Mouse (Mus musculus) CH12.LX (cell line): ENCODE data around the gene Asb16. TPM values are rescaled to one million over a fixed set of nuclear protein-coding genes. Genes with fewer than 3 reads are reported as not detected.

Source experiments
- DNase-seq: peaks from one replicate; pipeline ENCODE4 v3.0.0-alpha.2; 2013; ENCODE audit errors: extremely low read depth
- H3K27ac ChIP-seq: 2 replicates; pipeline ENCODE4 v1.5.1; 2012; ENCODE audit warnings: low read depth, mild to moderate bottlenecking, control low read depth, moderate library complexity; ENCODE audit not compliant: insufficient read depth
- H3K27me3 ChIP-seq: replicated peaks from 2 replicates; pipeline ENCODE3; 2012; ENCODE audit warnings: inconsistent platforms
- H3K36me3 ChIP-seq, 2 experiments: replicated peaks in 1 of 2; 2 replicates each; pipeline versions ENCODE3 to v1.6.1; 2012; ENCODE audit warnings: inconsistent platforms in 1 of 2, low read length in 1 of 2, mild to moderate bottlenecking in 1 of 2, mixed read lengths in 1 of 2, moderate library complexity in 1 of 2; ENCODE audit not compliant: control insufficient read depth in 1 of 2, insufficient read depth in 1 of 2
- H3K4me1 ChIP-seq, 2 experiments: 2 replicates each; pipeline ENCODE4 v1.6.1; 2012; ENCODE audit warnings: inconsistent platforms in 1 of 2, moderate library complexity in 1 of 2; ENCODE audit not compliant: insufficient read depth in 2 of 2, control insufficient read depth in 1 of 2
- H3K4me2 ChIP-seq: 2 replicates; pipeline ENCODE4 v1.6.1; 2012; ENCODE audit warnings: low read depth, mild to moderate bottlenecking, control low read depth; ENCODE audit not compliant: poor library complexity, insufficient read depth, severe bottlenecking
- H3K4me3 ChIP-seq, 3 experiments: fragments of 150-350 bp in 1 of 3; sonication (generic) in 1 of 3; replicated peaks in 1 of 3; 2 replicates each; pipeline versions ENCODE3 to v1.5.1; 2011 to 2012; ENCODE audit warnings: low read depth in 2 of 3, low read length in 2 of 3, mild to moderate bottlenecking in 2 of 3, moderate library complexity in 2 of 3, control low read depth in 1 of 3, improper control_type of control experiment in 1 of 3, inconsistent platforms in 1 of 3, mixed read lengths in 1 of 3; ENCODE audit not compliant: poor library complexity in 1 of 3
- H3K79me2 ChIP-seq: replicated peaks from 2 replicates; pipeline ENCODE4 v1.6.1; 2012; ENCODE audit warnings: mild to moderate bottlenecking, moderate library complexity; ENCODE audit not compliant: control insufficient read depth, poor library complexity, insufficient read depth, severe bottlenecking; ENCODE audit errors: extremely low read depth
- H3K9ac ChIP-seq: 2 replicates; pipeline ENCODE4 v1.6.1; 2012; ENCODE audit warnings: low read depth, mild to moderate bottlenecking, control low read depth, moderate library complexity; ENCODE audit not compliant: insufficient read depth
- H3K9me3 ChIP-seq: replicated peaks from 2 replicates; pipeline ENCODE3; 2012; ENCODE audit warnings: low read length, inconsistent platforms, mixed read lengths
- BHLHE40 ChIP-seq: IDR thresholded peaks from 2 replicates; pipeline ENCODE4 v1.6.1; 2011; ENCODE audit warnings: mild to moderate bottlenecking, low read depth, low read length, improper control_type of control experiment
- CHD1 ChIP-seq: IDR thresholded peaks from 2 replicates; pipeline ENCODE4 v1.6.1; 2012; ENCODE audit warnings: low read depth, low read length, improper control_type of control experiment, inconsistent platforms
- CHD2 ChIP-seq: IDR thresholded peaks from 2 replicates; pipeline ENCODE4 v1.6.1; 2011; ENCODE audit warnings: low read length, improper control_type of control experiment
- CTCF ChIP-seq, 2 experiments: IDR thresholded peaks in 1 of 2; conservative IDR thresholded peaks in 1 of 2; 2 replicates each; pipeline ENCODE4 v1.5.1; 2011 to 2012; ENCODE audit warnings: low read depth in 2 of 2, low read length in 2 of 2, improper control_type of control experiment in 1 of 2, inconsistent platforms in 1 of 2, mild to moderate bottlenecking in 1 of 2, moderate library complexity in 1 of 2
- ETS1 ChIP-seq: conservative IDR thresholded peaks from 2 replicates; pipeline ENCODE4 v1.6.1; 2012; ENCODE audit warnings: low read depth, mild to moderate bottlenecking, inconsistent platforms, low read length, improper control_type of control experiment, moderate library complexity
- HCFC1 ChIP-seq: IDR thresholded peaks from 2 replicates; pipeline ENCODE4 v1.6.1; 2012; ENCODE audit warnings: low read depth, mild to moderate bottlenecking, inconsistent platforms, low read length, improper control_type of control experiment
- JUN ChIP-seq: IDR thresholded peaks from 2 replicates; pipeline ENCODE4 v1.6.1; 2011; ENCODE audit warnings: low read depth, mild to moderate bottlenecking, low read length, improper control_type of control experiment, moderate library complexity; ENCODE audit not compliant: insufficient read depth
- MAX ChIP-seq: IDR thresholded peaks from 2 replicates; pipeline ENCODE4 v1.6.1; 2011; ENCODE audit warnings: low read length, improper control_type of control experiment
- MAZ ChIP-seq: IDR thresholded peaks from 2 replicates; pipeline ENCODE4 v1.6.1; 2012; ENCODE audit warnings: low read depth, mild to moderate bottlenecking, inconsistent platforms, low read length, improper control_type of control experiment, moderate library complexity
- MEF2A ChIP-seq: IDR thresholded peaks from 2 replicates; pipeline ENCODE4 v1.6.1; 2014; ENCODE audit warnings: low read depth, mild to moderate bottlenecking, inconsistent platforms, low read length, improper control_type of control experiment, borderline replicate concordance
- MXI1 ChIP-seq: IDR thresholded peaks from 2 replicates; pipeline ENCODE4 v1.6.1; 2011; ENCODE audit warnings: mild to moderate bottlenecking, low read depth, low read length, improper control_type of control experiment
- MYC ChIP-seq: IDR thresholded peaks from 2 replicates; pipeline ENCODE4 v1.6.1; 2011; ENCODE audit warnings: low read depth, mild to moderate bottlenecking, improper control_type of control experiment, low read length
- NRF1 ChIP-seq: IDR thresholded peaks from 2 replicates; pipeline ENCODE4 v1.6.1; 2014; ENCODE audit warnings: low read depth, mild to moderate bottlenecking, inconsistent platforms, low read length, improper control_type of control experiment, moderate library complexity
- PAX5 ChIP-seq: IDR thresholded peaks from 2 replicates; pipeline ENCODE4 v1.6.1; 2012; ENCODE audit warnings: low read length, inconsistent platforms, mixed read lengths
- POLR2AphosphoS2 ChIP-seq: IDR thresholded peaks from 2 replicates; pipeline ENCODE4 v1.6.1; 2011; ENCODE audit warnings: low read depth, low read length, improper control_type of control experiment
- RAD21 ChIP-seq: IDR thresholded peaks from 2 replicates; pipeline ENCODE4 v1.6.1; 2011; ENCODE audit warnings: low read depth, mild to moderate bottlenecking, low read length, improper control_type of control experiment, moderate library complexity
- RCOR1 ChIP-seq: conservative IDR thresholded peaks from 2 replicates; pipeline ENCODE4 v1.6.1; 2012; ENCODE audit warnings: low read depth, mild to moderate bottlenecking, inconsistent platforms, low read length, improper control_type of control experiment
- SIN3A ChIP-seq: IDR thresholded peaks from 2 replicates; pipeline ENCODE4 v1.6.1; 2012; ENCODE audit warnings: low read length, improper control_type of control experiment, inconsistent platforms
- SMC3 ChIP-seq: IDR thresholded peaks from 2 replicates; pipeline ENCODE4 v1.6.1; 2011; ENCODE audit warnings: low read depth, low read length, improper control_type of control experiment
- TBP ChIP-seq: conservative IDR thresholded peaks from 2 replicates; pipeline ENCODE4 v1.6.1; 2011; ENCODE audit warnings: low read depth, low read length, improper control_type of control experiment
- TCF12 ChIP-seq: IDR thresholded peaks from 2 replicates; pipeline ENCODE4 v1.6.1; 2014; ENCODE audit warnings: low read depth, mild to moderate bottlenecking, inconsistent platforms, low read length, improper control_type of control experiment
- UBTF ChIP-seq: IDR thresholded peaks from 2 replicates; pipeline ENCODE4 v1.6.1; 2012; ENCODE audit warnings: low read depth, mild to moderate bottlenecking, inconsistent platforms, low read length, improper control_type of control experiment, moderate library complexity
- ZNF384 ChIP-seq: IDR thresholded peaks from 2 replicates; pipeline ENCODE4 v1.6.1; 2012; ENCODE audit warnings: low read depth, low read length, improper control_type of control experiment, inconsistent platforms
- dilution Hi-C: fragments of 300-500 bp; cut with MboI; formaldehyde crosslinking; loops from 2 replicates; pipeline ENCODE4 v1.14.3; 2020; ENCODE audit warnings: low sequenced_read_pairs; ENCODE audit not compliant: extremely low pct_unique_long_range_greater_than_20kb, extremely low pct_ligation_motif_present
- in situ Hi-C: fragments of 300-500 bp; cut with MboI; formaldehyde crosslinking; loops from 3 replicates; pipeline ENCODE4 v1.14.3; 2019; ENCODE audit warnings: low sequenced_read_pairs, low pct_ligation_motif_present, low pct_unique_long_range_greater_than_20kb, mixed read lengths
- polyA plus RNA-seq: library from polyadenylated mRNA; unstranded; fragments of >175 nt; gene quantifications from 2 replicates; pipeline ENCODE4 v1.2.1, GENCODE M21; 2012; ENCODE audit warnings: low read depth; ENCODE audit not compliant: insufficient read length
- total RNA-seq, 2 experiments: library from RNA; depleted of rRNA; stranded (reverse); fragments of 300-350 nt in 1 of 2; fragments of >200 nt in 1 of 2; gene quantifications; 2 replicates each; pipeline ENCODE4 v1.2.3; 2012 to 2014

Gene Asb16
- total and polyA plus RNA-seq, 3 experiments = not detected

DNA sequence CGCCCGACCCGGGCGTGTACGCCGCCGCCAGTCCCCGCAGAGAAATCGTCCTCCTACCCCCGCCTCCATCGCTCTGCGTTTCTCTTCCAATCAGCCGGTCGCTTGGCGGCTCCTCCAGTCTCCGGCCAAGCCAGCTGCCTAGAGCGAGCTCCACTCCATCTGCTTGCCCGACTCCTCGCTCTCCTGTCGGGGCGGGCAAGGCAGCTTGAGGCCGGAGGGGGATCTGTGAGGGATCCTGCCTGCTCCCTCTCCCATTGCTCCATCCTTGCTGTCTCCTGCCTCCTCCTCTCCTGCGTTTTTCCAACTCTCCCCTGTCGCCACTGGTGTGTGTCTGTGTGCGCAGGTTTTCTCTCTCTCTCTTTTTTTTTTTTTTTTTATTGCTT, 50.9 kb downstream of the Asb16 start, which contains the start of gene Ubtf:
TSS of gene Ubtf (minus strand) at position 333 of the 383 bp plus-strand sequence.
- peaks cover 6 to 17% of the 10 kb centered on the region in 2 experiments for H3K4me1 ChIP-seq
- peak within 1 kb of the TSS; percentile 67 for H3K27ac ChIP-seq
- peaks cover 36% of the 10 kb centered on the region for H3K79me2 ChIP-seq
- in situ Hi-C loops = no loop called here
- dilution Hi-C loops = loop anchor here (25.0 kb wide), 1 partner anchor 93 kb away; the partner anchor contains the start of gene Slc25a39
- H3K4me2 ChIP-seq = peak within 1 kb of the TSS; percentile 52
- peaks cover 4 to 9% of the 10 kb centered on the region in 2 experiments for H3K36me3 ChIP-seq
- peak within 1 kb of the TSS; percentile 93 for H3K9ac ChIP-seq
- H3K4me3 ChIP-seq = peak within 1 kb of the TSS; percentile 75 to 83 (median 79)
- no peaks in the 10 kb centered on the region for H3K9me3 ChIP-seq
- peak; percentile 67 for DNase-seq
- TF ChIP-seq JUN (no peak), TCF12 (peak; percentile 62; the same call in 1 of the 2 replicates), ETS1 (0 out of 2 replicates have a peak, but pooled peaks have one; percentile 21), RAD21 (no peak), MEF2A (peak; percentile 73), POLR2AphosphoS2 (no peak), MYC (0 out of 2 replicates have a peak, but pooled peaks have one; percentile 35), MAX (peak; percentile 44; the same call in 1 of the 2 replicates), NRF1 (peak; percentile 35; the same call in 1 of the 2 replicates), TBP (no peak; the same call in 1 of the 2 replicates), ZNF384 (0 out of 2 replicates have a peak, but pooled peaks have one; percentile 30), SMC3 (0 out of 2 replicates have a peak, but pooled peaks have one; percentile 26), MAZ (peak; percentile 75; the same call in 1 of the 2 replicates), CHD2 (0 out of 2 replicates have a peak, but pooled peaks have one; percentile 37), RCOR1 (0 out of 2 replicates have a peak, but pooled peaks have one; percentile 46), HCFC1 (peak; percentile 46), MXI1 (no peak; the same call in none of the 2 replicates), UBTF (peak; percentile 99), BHLHE40 (no peak), SIN3A (peak; percentile 85), CTCF (conservative IDR thresholded peaks at IDR 0.05 in 1 of 2, IDR thresholded peaks at IDR 0.05 in 1 of 2; ENCODE audit: low read depth in 2 of 2, low read length in 2 of 2) (0 out of 4 replicates have a peak, but pooled peaks of 1 of the 2 experiments have one; percentile 13), CHD1 (peak; percentile 49; the same call in 1 of the 2 replicates), PAX5 (no peak)
- H3K27me3 ChIP-seq = peaks cover 17% of the 10 kb centered on the region
